Mouse (Mus musculus) lung, postnatal 14 days (tissue): Measurements from ENCODE around the gene Ankrd7.
"Not testable (repeated sequence)": the region's sequence is repeated elsewhere in the genome, so short reads cannot be mapped to it uniquely, and the experiment has no call there.

Source experiments
- DNase-seq: peaks from one replicate; pipeline ENCODE4 v3.0.0; 2021

The Ankrd7 gene

DNA sequence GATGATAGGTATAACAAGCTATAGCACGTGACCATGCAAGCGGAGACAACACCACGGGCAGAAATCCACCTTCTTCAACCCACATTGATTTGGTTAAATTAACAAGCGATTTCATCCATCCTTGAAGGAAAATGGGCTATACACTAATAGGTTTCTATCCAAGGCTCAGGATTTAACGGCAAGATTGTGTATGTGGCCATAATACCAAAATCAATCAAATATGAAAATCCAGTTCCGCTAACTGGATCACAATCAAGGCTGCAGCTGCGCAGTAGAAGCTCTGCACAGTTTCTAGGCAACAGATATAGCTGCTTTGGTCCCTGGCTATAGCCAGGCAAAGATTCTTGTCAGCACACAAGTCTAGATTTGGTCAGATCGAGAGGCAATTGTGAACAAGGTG, at the start of gene Ankrd7:
TSS of gene Ankrd7 (plus strand) at position 301 of the 400 bp plus-strand sequence.
- no peak for DNase-seq

DNA sequence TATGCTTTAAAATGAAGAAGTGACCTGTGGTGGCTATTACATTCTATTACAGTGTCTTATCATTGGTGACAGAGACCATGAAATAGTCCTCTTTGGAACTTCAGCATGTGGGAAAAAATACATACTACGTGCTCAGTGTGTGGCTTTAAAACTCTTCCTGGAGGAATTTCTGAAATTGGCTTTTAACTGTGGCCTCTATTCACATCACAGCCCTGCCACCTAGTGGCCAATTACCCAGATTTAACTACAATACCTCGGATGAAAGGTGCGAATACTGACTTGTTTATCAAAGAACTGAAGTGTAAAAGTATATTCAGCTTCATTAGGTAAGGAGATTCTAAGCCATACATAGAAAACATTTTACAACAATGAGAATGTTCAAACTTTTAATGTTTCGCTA, 46.8 kb upstream of the Ankrd7 start:
- DNase-seq, result peak; percentile 69

DNA sequence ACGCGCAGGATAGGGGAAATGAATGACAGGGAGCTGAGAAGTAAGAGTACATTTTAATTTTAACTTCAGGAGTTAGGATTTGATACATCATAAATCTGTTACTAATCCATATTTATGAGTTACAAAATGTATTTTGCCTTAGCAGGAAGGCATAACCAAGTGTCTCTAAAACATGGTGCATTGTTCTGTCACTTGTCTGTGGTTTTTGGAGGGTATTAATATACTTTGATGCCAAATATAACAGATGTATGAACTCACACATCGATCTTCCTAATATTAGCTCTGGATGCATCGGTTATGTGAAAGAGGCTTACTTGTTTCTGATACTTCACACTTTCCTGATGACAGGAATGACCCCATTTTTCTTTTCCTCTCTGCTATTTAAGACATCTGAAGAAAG, 45.9 kb upstream of the Ankrd7 start:
- DNase-seq, result no peak

DNA sequence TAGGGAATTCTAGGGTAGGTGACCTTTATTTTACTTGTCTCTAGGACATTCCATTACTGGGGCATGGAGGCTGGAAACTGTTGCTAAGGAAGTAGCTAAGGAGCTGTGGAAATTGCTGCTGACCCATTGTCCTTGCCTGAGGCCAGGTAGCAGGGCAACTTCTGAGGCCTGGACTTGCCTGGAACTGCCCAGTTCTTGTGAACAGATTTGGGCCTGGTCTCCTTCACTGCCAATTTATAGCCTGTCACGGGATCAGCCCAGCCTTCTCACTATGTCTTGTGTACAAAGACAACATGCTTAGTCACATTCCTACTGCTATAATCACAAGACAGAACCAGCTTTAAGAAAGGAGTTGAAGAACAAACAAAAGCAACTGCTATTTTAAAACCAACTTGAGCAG, 43.3 kb upstream of the Ankrd7 start:
- DNase-seq, result no peak

DNA sequence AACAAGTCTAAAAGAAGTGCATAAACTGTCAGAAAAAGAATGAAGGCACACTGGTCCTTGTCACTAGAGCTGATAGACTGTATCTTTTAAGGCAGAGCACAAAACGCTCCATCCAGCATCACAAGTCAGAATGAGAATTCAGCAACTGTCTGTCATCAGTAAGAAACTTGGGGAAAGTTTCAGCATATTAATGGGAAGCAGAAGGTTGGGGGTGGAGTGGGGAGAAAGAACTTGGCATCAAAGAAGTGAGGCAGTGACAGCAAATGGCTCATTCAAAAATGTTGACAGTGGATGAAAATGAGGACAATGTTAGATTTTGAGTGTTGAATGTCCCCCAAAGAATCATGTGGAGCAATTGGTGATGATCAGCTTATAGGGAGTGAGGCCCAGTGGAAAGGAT, 33.2 kb upstream of the Ankrd7 start:
- DNase-seq, result no peak

DNA sequence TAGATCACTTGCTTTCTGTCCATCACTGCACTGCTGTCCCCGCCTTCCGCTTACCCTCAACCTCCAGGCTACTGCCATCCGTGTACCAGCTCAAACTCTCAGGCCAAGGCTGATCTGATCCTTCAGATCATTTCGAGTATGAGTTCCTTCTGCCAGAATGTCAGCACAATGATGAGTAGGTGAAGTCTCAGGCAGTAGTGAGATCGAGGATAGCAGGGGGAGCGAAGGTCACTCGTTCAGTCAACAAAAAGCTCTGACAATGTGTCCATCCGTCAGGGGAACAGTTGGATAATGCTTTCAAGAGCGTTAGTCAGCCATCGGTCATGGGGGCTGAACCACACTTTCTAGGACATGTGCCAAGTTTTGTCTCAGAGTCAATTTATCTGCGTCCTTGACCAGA, 21.6 kb upstream of the Ankrd7 start:
- not testable (repeated sequence) for DNase-seq

DNA sequence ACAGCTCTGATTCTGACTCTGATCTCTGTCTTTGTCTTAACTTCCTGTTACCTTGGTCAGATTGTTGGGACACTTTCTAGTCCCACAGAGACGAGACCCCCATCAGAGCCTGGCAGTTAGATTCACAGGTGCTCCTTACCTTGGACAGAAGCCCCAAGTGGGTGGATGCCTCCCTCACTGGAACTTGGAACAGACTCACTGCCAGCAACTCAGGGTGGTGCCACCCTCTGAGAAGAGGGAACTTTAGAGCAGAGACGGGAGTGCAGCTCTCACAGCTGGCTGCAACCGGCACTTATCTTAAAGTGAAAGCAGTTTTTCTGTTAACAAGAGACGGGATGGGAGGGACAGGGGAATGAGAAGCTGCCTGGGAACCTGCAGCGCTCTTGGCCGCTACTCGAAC, 20.5 kb upstream of the Ankrd7 start:
- not testable (repeated sequence) for DNase-seq

DNA sequence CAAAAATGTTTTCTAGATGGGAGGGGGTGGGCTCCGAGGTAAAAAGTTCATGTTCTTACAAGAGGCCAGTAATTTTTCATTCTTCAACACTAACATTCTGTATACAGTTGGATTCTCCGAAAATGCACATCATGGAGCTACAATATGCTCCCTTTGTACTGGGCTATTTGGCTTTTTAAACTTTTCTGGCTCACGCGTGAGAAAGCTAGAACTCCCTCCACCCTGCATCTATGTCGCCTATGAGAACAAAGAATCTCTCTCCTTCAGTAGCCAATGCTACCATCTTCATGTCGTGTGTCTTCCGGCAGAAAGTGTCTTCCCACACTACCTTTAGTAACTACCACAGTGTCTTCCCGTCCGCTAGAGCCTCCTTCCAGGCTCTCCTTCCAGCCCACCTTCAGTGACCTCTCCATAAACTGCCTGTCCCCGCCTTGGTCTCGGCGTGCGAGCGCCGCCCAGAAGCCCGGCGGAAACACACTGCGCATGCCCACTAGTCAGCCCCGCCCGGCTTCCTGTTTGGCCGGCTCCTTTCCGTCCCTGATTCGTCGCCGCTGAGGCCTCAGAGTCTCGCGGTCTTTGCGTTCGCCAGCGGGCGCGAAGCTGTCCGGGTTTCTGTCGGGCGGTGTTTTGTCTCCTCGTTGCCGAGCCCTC, 17.9 kb upstream of the Ankrd7 start, which contains the start of gene Lsm8:
TSS of gene Lsm8 (plus strand) at position 529 of the 651 bp plus-strand sequence.
- DNase-seq, result peak; percentile 98

DNA sequence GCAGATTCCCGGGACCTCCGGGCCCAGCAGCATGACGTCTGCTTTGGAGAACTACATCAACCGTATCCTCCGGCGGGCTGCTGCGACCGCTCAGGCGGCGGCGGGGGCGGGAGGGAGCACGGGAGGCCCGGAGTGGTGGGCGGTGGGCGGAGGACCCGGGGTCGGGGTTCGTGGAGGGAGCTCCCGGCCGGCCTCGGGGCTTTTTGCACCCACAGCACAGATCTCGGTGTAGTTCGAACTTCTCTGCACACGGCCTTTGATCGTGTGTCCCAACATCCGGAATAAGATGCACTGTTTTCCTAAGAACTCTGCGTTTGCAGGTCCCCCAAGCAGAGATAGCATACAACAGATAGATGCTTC, 17.4 kb upstream of the Ankrd7 start:
- no peak for DNase-seq

DNA sequence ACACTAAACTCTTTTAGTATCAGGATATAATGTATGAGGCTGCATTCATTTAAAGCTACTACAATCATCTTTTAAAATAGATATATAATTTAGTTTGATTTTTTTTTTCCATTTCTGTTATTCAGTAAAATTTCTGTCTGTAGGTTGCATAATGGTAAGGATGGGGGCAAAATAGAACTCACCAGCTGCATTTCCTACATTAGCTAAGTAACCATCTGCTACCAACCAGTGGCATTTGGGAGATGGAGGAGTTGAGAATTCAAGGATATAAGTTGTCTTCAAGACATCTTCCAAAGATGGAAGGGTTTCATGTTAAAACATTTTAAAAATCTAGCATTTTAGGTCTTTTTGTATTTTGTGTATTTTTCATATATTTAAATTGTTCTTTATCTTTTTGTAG, 10.8 kb upstream of the Ankrd7 start:
- DNase-seq, result no peak

DNA sequence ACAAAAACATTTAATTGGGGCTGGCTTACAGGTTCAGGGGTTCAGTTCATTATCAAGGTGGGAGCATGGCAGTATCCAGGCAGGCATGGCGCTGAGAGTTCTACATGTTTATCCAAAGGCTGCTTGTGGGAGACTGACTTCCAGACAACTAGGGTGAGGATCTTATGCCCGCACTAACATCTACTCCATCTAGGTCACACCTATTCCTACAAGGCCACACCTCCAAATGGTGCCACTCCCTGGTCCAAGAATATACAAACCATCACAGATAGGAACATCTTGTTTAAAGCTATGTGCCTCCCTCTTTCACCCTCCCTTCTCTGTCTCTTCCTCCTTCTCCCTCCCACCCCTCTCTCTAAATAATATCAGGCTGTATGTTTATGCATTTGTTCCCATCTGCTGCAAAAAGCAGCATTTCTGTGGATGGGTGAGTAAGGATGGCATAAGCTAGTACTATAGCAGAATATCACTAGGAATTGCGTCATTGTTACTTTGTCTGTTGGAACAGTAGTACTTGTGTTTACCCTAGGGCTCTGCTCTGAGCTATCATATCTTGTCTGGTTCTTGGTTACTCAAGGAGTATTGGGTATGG, 9.5 kb upstream of the Ankrd7 start:
- no peak for DNase-seq

DNA sequence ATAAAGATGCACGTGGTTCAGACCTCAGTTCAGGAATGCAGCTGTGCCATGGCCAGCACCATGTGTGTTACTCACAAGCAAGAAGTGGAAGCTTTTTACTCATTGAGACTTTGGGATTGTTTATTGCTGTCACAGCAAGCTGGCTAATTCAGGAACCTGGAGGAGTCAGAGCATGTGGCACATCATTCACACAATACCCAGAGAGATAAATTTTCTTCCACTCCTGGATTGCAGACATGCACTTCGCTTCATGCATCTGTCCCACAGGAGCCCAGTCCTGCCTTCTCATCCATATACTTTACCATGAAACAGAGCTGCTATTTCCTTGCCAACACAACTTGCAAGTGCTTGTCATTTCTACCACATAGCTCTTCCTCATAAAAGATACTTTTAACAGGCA, 22.9 kb downstream of the Ankrd7 start:
- no peak for DNase-seq

DNA sequence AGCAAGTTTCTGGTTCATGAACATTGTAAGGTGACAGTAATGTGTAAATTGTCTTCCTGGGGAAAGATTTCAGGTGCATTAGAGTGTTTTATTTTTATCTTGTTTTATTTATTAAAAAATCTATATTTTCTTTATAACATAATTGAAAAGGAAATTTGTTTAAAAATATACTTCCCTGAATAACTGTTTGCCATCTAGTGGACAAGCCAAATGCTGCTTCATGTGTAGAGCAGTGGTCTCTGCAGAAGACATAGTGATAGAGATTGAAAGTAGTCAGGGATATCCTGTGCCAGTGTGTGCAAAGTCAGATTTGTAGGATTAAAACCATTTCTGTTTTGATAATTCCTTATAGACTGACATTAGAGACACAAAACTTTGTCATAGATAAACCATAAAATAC, 28.0 kb downstream of the Ankrd7 start:
- DNase-seq, result no peak

DNA sequence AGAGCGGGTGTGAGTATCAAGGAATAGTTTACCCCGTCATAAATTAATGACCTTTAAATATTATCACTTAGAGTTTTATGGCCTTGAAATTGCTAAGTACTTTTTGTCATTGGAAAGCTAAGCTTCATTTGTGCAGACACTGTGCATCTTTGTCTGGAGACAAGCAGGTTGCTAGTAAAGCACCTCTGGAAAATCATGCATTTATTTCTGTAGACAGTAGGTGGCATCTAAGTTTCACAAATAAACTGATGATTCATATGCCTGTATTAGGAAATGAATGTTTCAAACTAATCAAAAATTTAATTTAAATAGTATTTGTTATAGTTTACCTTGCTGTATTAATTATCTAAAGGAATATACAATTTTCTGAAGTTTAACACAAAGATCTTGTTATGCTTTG, 41.1 kb downstream of the Ankrd7 start:
- DNase-seq, result no peak

DNA sequence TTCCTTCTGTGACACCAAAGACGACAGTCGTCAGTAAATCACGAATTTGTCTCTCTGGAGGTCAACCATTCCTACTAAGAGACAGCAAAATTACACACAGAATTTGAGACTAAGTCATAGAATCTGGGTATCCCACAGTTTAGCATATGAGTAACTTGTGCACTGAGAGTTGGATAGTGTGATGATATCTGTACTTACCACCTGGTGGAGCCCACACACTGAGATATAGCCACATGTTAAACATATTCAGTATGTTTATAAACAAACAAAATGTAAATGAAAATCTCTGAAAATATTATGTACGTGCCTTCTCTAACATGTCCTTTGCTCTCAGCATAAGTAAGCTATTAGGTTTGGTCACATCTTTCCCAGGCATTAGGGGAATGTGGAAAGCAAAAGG, 47.1 kb downstream of the Ankrd7 start:
- no peak for DNase-seq

DNA sequence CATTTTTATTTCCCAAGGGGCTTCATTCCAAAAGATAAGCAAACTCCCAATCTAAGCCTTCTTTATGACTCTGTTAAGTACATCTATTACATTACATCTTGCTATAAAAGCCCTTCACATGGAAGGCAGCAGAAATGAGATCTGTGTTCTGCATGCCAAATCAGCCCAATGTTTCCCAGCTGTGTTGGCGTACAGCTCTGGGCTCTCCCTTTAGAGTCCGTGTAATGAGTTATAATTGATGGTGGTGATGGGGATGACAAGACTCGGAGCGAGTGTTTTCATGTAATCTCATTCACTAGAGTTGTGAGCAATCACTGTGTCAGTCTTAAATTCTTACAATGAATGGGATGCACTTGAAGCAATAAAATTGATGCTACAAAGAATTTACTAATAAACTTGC, 49.9 kb downstream of the Ankrd7 start:
- DNase-seq, result no peak

DNA sequence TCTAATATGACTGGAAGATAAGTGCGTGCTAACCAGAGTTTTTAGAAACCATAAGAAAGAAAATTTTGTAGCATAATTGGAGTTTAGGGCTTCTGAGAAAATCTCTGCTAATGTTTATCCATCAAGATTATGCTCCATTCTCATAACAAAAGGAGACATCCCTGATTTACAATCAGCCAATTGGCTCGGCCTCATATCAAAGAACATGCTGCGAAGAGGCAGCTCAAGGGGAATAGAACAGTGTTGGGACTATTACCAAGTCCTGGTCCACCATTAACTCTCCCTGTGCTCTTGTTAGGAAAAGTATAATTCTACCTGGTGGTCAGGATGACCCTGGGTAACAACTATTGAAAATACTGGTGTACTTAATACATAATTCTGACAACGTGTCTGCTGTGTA, 50.4 kb downstream of the Ankrd7 start:
- DNase-seq, result no peak
